Mouse (Mus musculus) liver, embryonic 13.5 days (tissue): Measurements from ENCODE around the gene Pink1. TPM values are rescaled to one million over a fixed set of nuclear protein-coding genes. Genes with fewer than 3 reads are reported as not detected.
A peak's percentile ranks its signal among the peaks of the same experiment; 100 is the strongest.

Source experiments
- ATAC-seq: fragments of 200-750 bp; cut with Nextera tagmentation; 2 replicates; pipeline ENCODE4 v1.8.0; 2017; ENCODE audit warnings: low read depth, mild to moderate bottlenecking, moderate number of reproducible peaks, moderate library complexity
- DNase-seq: peaks from one replicate; pipeline ENCODE4 v3.0.0; 2022
- H3K27ac ChIP-seq: fragments of 300-500 bp; sonication (generic); 2 replicates; pipeline ENCODE4 v1.5.1; 2015; ENCODE audit warnings: moderate library complexity, mild to moderate bottlenecking, inconsistent platforms
- H3K27me3 ChIP-seq: fragments of 300-500 bp; sonication (generic); 2 replicates; pipeline ENCODE4 v1.6.1; 2015; ENCODE audit warnings: mild to moderate bottlenecking, inconsistent platforms
- H3K36me3 ChIP-seq: fragments of 300-500 bp; sonication (generic); 2 replicates; pipeline ENCODE4 v1.6.1; 2015; ENCODE audit warnings: mild to moderate bottlenecking, inconsistent platforms
- H3K4me1 ChIP-seq: fragments of 300-500 bp; sonication (generic); replicated peaks from 2 replicates; pipeline ENCODE4 v1.6.1; 2015; ENCODE audit warnings: inconsistent platforms
- H3K4me2 ChIP-seq: fragments of 300-500 bp; sonication (generic); 2 replicates; pipeline ENCODE4 v1.6.1; 2015; ENCODE audit warnings: inconsistent platforms, mild to moderate bottlenecking, moderate library complexity
- H3K4me3 ChIP-seq: fragments of 300-500 bp; sonication (generic); replicated peaks from 2 replicates; pipeline ENCODE4 v1.5.1; 2015; ENCODE audit warnings: mild to moderate bottlenecking, inconsistent platforms
- H3K9ac ChIP-seq: fragments of 300-500 bp; sonication (generic); 2 replicates; pipeline ENCODE4 v1.6.1; 2015; ENCODE audit warnings: mild to moderate bottlenecking, inconsistent platforms
- H3K9me3 ChIP-seq: fragments of 300-500 bp; sonication (generic); replicated peaks from 2 replicates; pipeline ENCODE4 v1.6.1; 2016; ENCODE audit warnings: inconsistent platforms
- WGBS: fragments of 180-500 bp; shearing (Covaris S2); methylation state at CpG from one replicate; pipeline ENCODE4 v1.1.7; 2015; ENCODE audit not compliant: insufficient replicate concordance; 5-methylcytosine and 5-hydroxymethylcytosine counted together
- polyA plus RNA-seq: library from polyadenylated mRNA; unstranded; fragments of >200 nt; fragmentation: Nextera tagmentation; extraction: Ambion mirVana; gene quantifications from 2 replicates; pipeline ENCODE4 v1.2.1, GENCODE M21; 2015

The Pink1 gene
- 25.7 and 26.7 TPM in 2 replicates for polyA plus RNA-seq

DNA sequence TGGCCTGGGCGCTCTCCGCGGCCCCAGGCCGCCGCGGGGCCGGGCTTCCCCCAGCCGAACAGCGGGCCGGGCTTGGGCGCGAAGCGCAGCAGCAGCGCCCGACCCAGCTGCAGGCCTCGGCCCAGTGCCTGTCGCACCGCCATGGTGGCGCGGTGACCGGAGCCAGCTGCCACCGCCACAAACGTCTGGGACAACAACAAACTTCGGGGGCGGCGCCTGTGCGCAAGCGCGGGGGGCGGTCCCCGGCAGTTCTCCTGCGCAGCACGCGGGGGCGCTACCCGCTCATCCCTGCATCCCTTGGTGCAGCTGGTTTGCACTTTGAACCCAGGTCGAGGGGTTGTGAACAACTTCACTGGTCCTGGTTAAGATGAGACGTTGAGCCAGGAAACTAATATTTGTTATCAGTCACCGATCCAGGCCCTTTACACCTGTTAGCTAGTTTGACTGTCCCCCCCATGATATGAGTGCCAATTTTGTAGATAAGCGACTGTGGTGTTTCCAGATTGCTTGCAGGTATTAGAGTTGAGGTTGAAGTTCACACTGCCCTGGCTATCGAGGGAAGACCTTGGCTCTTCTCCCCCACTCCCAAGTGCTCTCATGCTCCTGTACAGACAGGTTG, at the start of gene Pink1:
Gene Pink1 (minus strand): TSS at position 231 of the 619 bp plus-strand sequence.
- H3K27me3 ChIP-seq = peaks cover 11% of the 10 kb centered on the region; the same call in 1 of the 2 replicates
- peak within 1 kb of the TSS; percentile 96 for H3K9ac ChIP-seq
- peak within 1 kb of the TSS; percentile 90 for H3K4me2 ChIP-seq
- H3K27ac ChIP-seq = peak within 1 kb of the TSS; percentile 98
- peaks cover 34% of the 10 kb centered on the region for H3K4me1 ChIP-seq
- H3K9me3 ChIP-seq = no peaks in the 10 kb centered on the region
- DNase-seq (peak; percentile 84), ATAC-seq (peak; percentile 53)
- H3K36me3 ChIP-seq = no peaks in the 10 kb centered on the region
- peak within 1 kb of the TSS; percentile 93 for H3K4me3 ChIP-seq
- 4% methylated on average over 40 of the region's 41 CpGs for WGBS

GRCm38 (mm10) chr4:138375117-138375516, 49.0 kb upstream of the Pink1 start:
- Histone ChIP-seq H3K27me3 (no peaks in the 10 kb centered on the region), H3K4me2 (no peak overlapping the region), H3K27ac (no peak overlapping the region), H3K36me3 (no peaks in the 10 kb centered on the region), H3K4me1 (no peaks in the 10 kb centered on the region), H3K4me3 (no peak overlapping the region), H3K9ac (no peak overlapping the region), H3K9me3 (no peaks in the 10 kb centered on the region)
- no peak for DNase-seq
- no peak for ATAC-seq
- 68% methylated on average over 3 of the region's 3 CpGs for WGBS

- H3K9me3 ChIP-seq = no peaks in the 10 kb centered on the region
- H3K4me1 ChIP-seq = peaks cover 23% of the 10 kb centered on the region
- peaks cover 14% of the 10 kb centered on the region for H3K27me3 ChIP-seq
- no peak overlapping the region for H3K9ac ChIP-seq
- DNase-seq (no peak), ATAC-seq (no peak)
- WGBS = 67% methylated on average over 5 of the region's 5 CpGs
- no peak overlapping the region for H3K27ac ChIP-seq
- no peaks in the 10 kb centered on the region for H3K36me3 ChIP-seq
- H3K4me3 ChIP-seq = no peak overlapping the region
- no peak overlapping the region for H3K4me2 ChIP-seq
Measured at GRCm38 (mm10) chr4:138370996-138371516, 44.9 kb upstream of the Pink1 start.

- ATAC-seq (no peak), DNase-seq (no peak)
- no peaks in the 10 kb centered on the region for H3K36me3 ChIP-seq
- no peak overlapping the region for H3K9ac ChIP-seq
- no peak overlapping the region; the same call in 1 of the 2 replicates for H3K4me3 ChIP-seq
- 33% methylated on average over 12 of the region's 12 CpGs for WGBS
- H3K27ac ChIP-seq = no peak overlapping the region
- no peaks in the 10 kb centered on the region for H3K9me3 ChIP-seq
- peak overlapping the region; percentile 70 for H3K4me2 ChIP-seq
- H3K4me1 ChIP-seq = peaks cover 23% of the 10 kb centered on the region
- peaks cover 14% of the 10 kb centered on the region for H3K27me3 ChIP-seq
Measured at GRCm38 (mm10) chr4:138368498-138369260, 42.6 kb upstream of the Pink1 start.

DNA sequence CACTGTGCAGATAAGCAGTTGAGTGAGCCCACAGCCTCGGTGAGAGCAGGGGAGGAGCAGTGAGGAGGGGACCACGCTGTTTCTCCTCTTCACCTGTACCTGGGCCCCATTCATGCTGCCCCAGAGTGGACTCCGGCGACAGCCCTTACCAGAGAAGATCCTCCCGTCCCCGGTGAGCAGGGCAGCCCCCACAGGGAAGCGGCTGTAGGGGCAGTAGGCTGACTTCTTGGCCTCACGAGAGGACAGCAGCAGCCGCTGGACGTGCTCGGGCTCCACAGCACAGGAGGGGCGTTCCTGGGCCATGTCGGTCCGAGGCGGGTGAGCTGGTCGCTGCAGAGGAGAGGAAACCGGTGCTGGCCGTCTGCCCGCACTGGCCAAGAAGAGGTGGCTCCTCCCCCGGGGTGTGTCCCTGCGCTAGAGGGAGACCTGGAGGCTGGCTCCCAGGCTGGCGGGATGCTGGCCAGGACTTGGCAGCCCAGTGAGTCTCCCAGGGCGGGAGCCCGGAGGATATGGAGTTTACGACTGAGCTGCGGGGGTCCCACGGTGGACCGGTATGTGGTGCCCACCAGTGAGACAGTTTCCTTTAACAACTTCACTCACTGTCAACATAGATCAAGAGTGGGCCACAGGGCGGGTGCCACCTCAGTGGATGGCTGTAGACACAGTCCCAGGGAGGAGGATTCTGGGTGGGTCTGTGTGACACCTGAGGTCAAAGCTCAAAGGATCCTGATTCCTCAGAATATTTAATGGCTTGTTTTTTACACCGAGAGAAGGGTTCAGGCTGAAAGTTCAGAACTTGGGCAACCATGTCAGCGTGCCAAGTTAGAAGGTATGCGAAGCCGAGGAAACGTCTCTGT, 41.8 kb upstream of the Pink1 start, which contains the start of gene Cda:
Gene Cda (minus strand): TSS at position 352 of the 857 bp plus-strand sequence.
- Histone ChIP-seq H3K4me1 (peaks cover 23% of the 10 kb centered on the region), H3K9ac (peak within 1 kb of the TSS; percentile 58), H3K4me3 (peak within 1 kb of the TSS; percentile 59), H3K36me3 (no peaks in the 10 kb centered on the region), H3K27me3 (peaks cover 14% of the 10 kb centered on the region), H3K4me2 (peak within 1 kb of the TSS; percentile 70), H3K9me3 (no peaks in the 10 kb centered on the region), H3K27ac (peak within 1 kb of the TSS; percentile 39)
- ATAC-seq (peak; percentile 86), DNase-seq (peak; percentile 31)
- WGBS = 4% methylated on average over 34 of the region's 34 CpGs

- Histone ChIP-seq H3K4me1 (peaks cover 23% of the 10 kb centered on the region), H3K27me3 (peaks cover 19% of the 10 kb centered on the region), H3K27ac (no peak overlapping the region), H3K36me3 (no peaks in the 10 kb centered on the region), H3K4me3 (no peak overlapping the region), H3K9ac (no peak overlapping the region), H3K9me3 (no peaks in the 10 kb centered on the region), H3K4me2 (0 out of 2 replicates have a peak overlapping the region, but pooled peaks have one; percentile 70)
- no peak for DNase-seq
- ATAC-seq = no peak
- 46% methylated on average over 2 of the region's 2 CpGs for WGBS
Measured at GRCm38 (mm10) chr4:138366561-138366960, 40.5 kb upstream of the Pink1 start.

DNA sequence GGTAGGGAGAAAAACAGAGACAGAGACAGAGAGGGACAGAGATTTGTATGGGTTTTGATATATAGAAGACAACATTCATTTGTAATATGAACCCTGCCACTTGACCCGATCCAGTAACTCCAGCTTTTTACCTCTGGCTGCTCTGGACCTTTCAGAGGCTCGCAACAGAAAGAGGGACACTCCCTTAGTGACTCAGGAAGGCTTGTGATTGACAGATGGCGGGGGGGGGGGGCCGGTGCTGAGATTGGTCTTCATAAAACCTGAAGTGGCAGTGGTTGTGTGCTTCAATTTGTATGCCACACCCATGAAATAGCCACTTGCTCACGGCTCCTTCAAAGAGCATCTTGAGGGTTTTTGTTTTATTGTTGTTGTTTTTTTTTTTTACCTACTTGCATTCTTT, 37.4 kb upstream of the Pink1 start:
- H3K9me3 ChIP-seq = no peaks in the 10 kb centered on the region
- H3K9ac ChIP-seq = no peak overlapping the region
- H3K27me3 ChIP-seq = peaks cover 31% of the 10 kb centered on the region
- whole genome bisulfite sequencing = 54% methylated on average over 5 of the region's 5 CpGs
- no peaks in the 10 kb centered on the region for H3K36me3 ChIP-seq
- H3K4me2 ChIP-seq = no peak overlapping the region
- H3K27ac ChIP-seq = no peak overlapping the region
- no peak for DNase-seq
- no peak for ATAC-seq
- peaks cover 18% of the 10 kb centered on the region for H3K4me1 ChIP-seq
- H3K4me3 ChIP-seq = no peak overlapping the region

DNA sequence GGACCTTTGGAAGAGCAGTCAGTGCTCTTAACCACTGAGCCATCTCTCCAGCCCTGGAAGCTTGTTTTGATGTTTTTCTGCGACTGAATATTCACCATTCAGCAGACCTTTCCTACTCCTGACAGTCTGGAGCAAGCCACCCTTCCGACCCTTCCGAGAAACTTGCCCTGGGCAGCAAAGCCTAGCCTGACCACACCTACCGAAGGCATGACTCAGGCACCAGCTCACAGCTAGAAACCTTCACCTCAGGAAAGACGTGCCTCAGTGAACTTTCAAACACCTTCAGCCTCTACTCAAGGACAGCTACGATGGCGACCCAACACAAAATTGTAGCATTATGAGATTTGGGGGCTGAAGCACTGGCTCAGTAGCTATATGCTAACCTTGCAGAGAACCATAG, 36.8 kb upstream of the Pink1 start:
- Histone ChIP-seq H3K9ac (no peak overlapping the region), H3K9me3 (no peaks in the 10 kb centered on the region), H3K4me3 (no peak overlapping the region), H3K4me1 (peaks cover 12% of the 10 kb centered on the region), H3K36me3 (no peaks in the 10 kb centered on the region), H3K27ac (no peak overlapping the region), H3K27me3 (peaks cover 27% of the 10 kb centered on the region), H3K4me2 (no peak overlapping the region)
- ATAC-seq = no peak
- 61% methylated on average over 7 of the region's 7 CpGs for WGBS
- DNase-seq = no peak

- Histone ChIP-seq H3K4me2 (no peak overlapping the region), H3K27ac (no peak overlapping the region), H3K27me3 (peaks cover 19% of the 10 kb centered on the region), H3K9ac (no peak overlapping the region), H3K9me3 (no peaks in the 10 kb centered on the region), H3K4me3 (no peak overlapping the region), H3K36me3 (no peaks in the 10 kb centered on the region), H3K4me1 (0 out of 2 replicates have a peak, but pooled peaks cover 2% of the 10 kb centered on the region)
- ATAC-seq (no peak), DNase-seq (no peak)
- 28% methylated on average over 11 of the region's 11 CpGs for WGBS
Measured at GRCm38 (mm10) chr4:138361370-138361821, 35.3 kb upstream of the Pink1 start.

DNA sequence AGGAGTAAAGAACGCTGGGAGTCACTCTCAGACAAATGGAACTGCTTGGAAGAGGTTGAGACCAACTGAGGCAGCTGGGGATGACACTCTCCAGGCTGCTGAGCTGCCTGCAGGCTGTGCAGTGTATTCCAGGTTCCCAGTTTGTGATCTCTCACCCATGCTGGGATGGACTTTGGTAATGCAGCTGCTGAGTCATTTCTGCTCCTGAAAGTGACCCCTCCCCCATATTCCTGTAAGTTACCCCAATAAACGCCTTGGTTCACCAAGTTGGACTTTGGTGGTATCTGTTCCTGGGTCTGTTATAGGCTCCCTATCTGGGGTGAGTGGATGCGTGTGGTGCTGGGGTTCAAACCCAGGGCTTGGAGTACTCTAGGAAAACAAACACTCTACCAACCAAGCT, 32.1 kb upstream of the Pink1 start:
- no peak overlapping the region for H3K4me3 ChIP-seq
- no peak overlapping the region for H3K4me2 ChIP-seq
- H3K27ac ChIP-seq = no peak overlapping the region
- H3K36me3 ChIP-seq = no peaks in the 10 kb centered on the region
- no peak overlapping the region for H3K9ac ChIP-seq
- H3K9me3 ChIP-seq = no peaks in the 10 kb centered on the region
- ATAC-seq (no peak), DNase-seq (no peak)
- peaks cover 17% of the 10 kb centered on the region for H3K27me3 ChIP-seq
- WGBS = 45% methylated on average over 3 of the region's 3 CpGs
- no peaks in the 10 kb centered on the region for H3K4me1 ChIP-seq

GRCm38 (mm10) chr4:138356551-138356950, 30.4 kb upstream of the Pink1 start:
- H3K4me3 ChIP-seq = no peak overlapping the region
- no peak for DNase-seq
- ATAC-seq = no peak
- no peak overlapping the region for H3K27ac ChIP-seq
- no peaks in the 10 kb centered on the region for H3K36me3 ChIP-seq
- H3K9ac ChIP-seq = no peak overlapping the region
- no peaks in the 10 kb centered on the region for H3K4me1 ChIP-seq
- H3K27me3 ChIP-seq = peaks cover 12% of the 10 kb centered on the region
- H3K9me3 ChIP-seq = no peaks in the 10 kb centered on the region
- WGBS = 89% methylated on average over 12 of the region's 12 CpGs
- no peak overlapping the region for H3K4me2 ChIP-seq
